Mouse (Mus musculus) heart, adult 8-10 months (tissue): Measurements from ENCODE around the gene Wdr25. TPM values are rescaled to one million over a fixed set of nuclear protein-coding genes. Genes with fewer than 3 reads are reported as not detected.

Source experiments
- DNase-seq: peaks from one replicate; pipeline ENCODE4 v3.0.0; 2022; ENCODE audit warnings: low spot score
- total RNA-seq, 4 experiments: library from RNA; stranded (reverse); gene quantifications; 2 replicates each; pipeline ENCODE4 v1.2.4; 2022

Gene Wdr25
- total RNA-seq, 4 experiments from 2014 or later: 5.3 to 7.4 (median 6.4) TPM

GRCm38 (mm10) chr12:108984471-108984870, 91.0 kb downstream of the Wdr25 start:
- DNase-seq: no peak

GRCm38 (mm10) chr12:108985025-108985424, 91.6 kb downstream of the Wdr25 start:
- no peak for DNase-seq

GRCm38 (mm10) chr12:108987448-108987847, 94.0 kb downstream of the Wdr25 start:
- no peak for DNase-seq

GRCm38 (mm10) chr12:108990425-108990824, 97.0 kb downstream of the Wdr25 start:
- peak; percentile 10 for DNase-seq

- no peak for DNase-seq
Measured at GRCm38 (mm10) chr12:108993046-108993445, 99.6 kb downstream of the Wdr25 start.

GRCm38 (mm10) chr12:108994436-108995031, 101.1 kb downstream of the Wdr25 start:
- DNase-seq: peak; percentile 53

- DNase-seq: no peak
Measured at GRCm38 (mm10) chr12:108995976-108996636, 102.7 kb downstream of the Wdr25 start.

- no peak for DNase-seq
Measured at GRCm38 (mm10) chr12:108997249-108997648, 103.8 kb downstream of the Wdr25 start.

- DNase-seq: no peak
Measured at GRCm38 (mm10) chr12:109002978-109003377, 109.5 kb downstream of the Wdr25 start.

- no peak for DNase-seq
Measured at GRCm38 (mm10) chr12:109010070-109010649, 116.7 kb downstream of the Wdr25 start.

GRCm38 (mm10) chr12:109022181-109022691, 128.8 kb downstream of the Wdr25 start:
- no peak for DNase-seq

GRCm38 (mm10) chr12:109022966-109023365, 129.5 kb downstream of the Wdr25 start:
- DNase-seq: no peak

- no peak for DNase-seq
Measured at GRCm38 (mm10) chr12:109023780-109024179, 130.3 kb downstream of the Wdr25 start.

GRCm38 (mm10) chr12:109037026-109037425, 143.6 kb downstream of the Wdr25 start:
- no peak for DNase-seq

- DNase-seq: no peak
Measured at GRCm38 (mm10) chr12:109038179-109038819, 144.9 kb downstream of the Wdr25 start.

- no peak for DNase-seq
Measured at GRCm38 (mm10) chr12:109039311-109039710, 145.9 kb downstream of the Wdr25 start.

- DNase-seq: no peak
Measured at GRCm38 (mm10) chr12:109044497-109044896, 151.1 kb downstream of the Wdr25 start.

- no peak for DNase-seq
Measured at GRCm38 (mm10) chr12:109045581-109045980, 152.2 kb downstream of the Wdr25 start.

GRCm38 (mm10) chr12:109049949-109050348, 156.5 kb downstream of the Wdr25 start:
- DNase-seq: no peak

GRCm38 (mm10) chr12:109053020-109053806, 159.8 kb downstream of the Wdr25 start:
- no peak for DNase-seq

- DNase-seq: no peak
Measured at GRCm38 (mm10) chr12:109057736-109058135, 164.3 kb downstream of the Wdr25 start.

- DNase-seq: no peak
Measured at GRCm38 (mm10) chr12:109058660-109059059, 165.2 kb downstream of the Wdr25 start.
